8 mouse cellular contexts compared by ENCODE assay signal in the genomic region with DNA sequence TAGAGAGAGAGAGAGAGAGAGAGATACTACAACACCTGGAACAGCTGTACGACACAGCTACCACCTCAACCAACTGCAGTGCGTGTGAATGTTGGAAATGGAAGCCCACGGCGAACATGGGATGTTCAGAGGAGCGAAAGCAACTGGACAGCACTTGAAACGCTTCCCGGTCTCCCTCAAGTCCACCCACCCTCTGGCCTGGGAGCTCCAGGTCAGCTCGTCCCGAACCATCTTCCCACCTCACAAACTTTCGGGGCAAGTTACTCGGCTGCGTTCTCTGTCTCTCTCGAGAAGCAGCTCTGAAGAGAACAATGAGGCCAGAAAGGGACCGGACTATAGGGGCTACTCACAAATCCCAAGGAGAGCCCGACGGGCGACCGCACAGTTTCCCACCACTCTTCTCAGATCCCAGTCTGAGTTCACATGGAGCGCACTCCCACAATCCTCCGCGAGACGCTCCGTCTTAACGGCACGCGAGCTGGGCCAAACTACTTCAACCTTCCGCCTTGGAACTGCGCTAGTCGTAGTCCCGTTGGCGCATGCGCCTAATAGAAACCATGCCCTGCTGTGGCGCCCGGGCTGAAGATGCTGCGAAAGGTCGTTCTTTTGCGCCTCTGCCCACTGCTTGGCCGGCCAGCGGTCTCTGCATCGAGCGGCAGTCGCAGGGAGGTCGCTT. TPM values are rescaled to one million over a fixed set of nuclear protein-coding genes. Genes with fewer than 3 reads are reported as not detected.
DNase-seq lines count a peak whose midpoint lies in the region; ATAC-seq and TF ChIP-seq lines count a peak whose summit lies in the region.

A gene (minus strand): TSS at position 438 of the 676 bp plus-strand sequence.
A gene (plus strand): TSS at position 523 of the 676 bp plus-strand sequence.

- peaks cover 0 to 19% of the 10 kb centered on the region in 2 experiments; a peak in 2 of 4 replicates for H3K4me1 ChIP-seq in MEL (ENCODE audit: control insufficient read depth in 1 of 2, insufficient read depth in 2 of 2, low read length in 2 of 2)
- H3K4me1 ChIP-seq in cerebellum, adult 2 months (ENCODE audit: control insufficient read depth, insufficient read depth, low read length): peaks cover 2% of the 10 kb centered on the region; the same call in 1 of the 2 replicates
- H3K4me1 ChIP-seq in forebrain, postnatal 0 days (ENCODE audit: insufficient read depth): peaks cover 12% of the 10 kb centered on the region; the same call in 1 of the 2 replicates
- peaks cover 12% of the 10 kb centered on the region for H3K4me1 ChIP-seq in lung, embryonic 15.5 days

- peak; percentile 99 for ATAC-seq in forebrain, postnatal 0 days
- peak; percentile 99 for ATAC-seq in lung, embryonic 15.5 days (ENCODE audit: borderline replicate concordance, extremely low read depth, low FRiP score, low TSS enrichment)

- DNase-seq in MEL (ENCODE audit: low read depth, low spot score): peak; percentile 98
- peak; percentile 97 to 99 for DNase-seq in cerebellum, adult 2 months
- peak; percentile 98 for DNase-seq in forebrain, postnatal 0 days
- peak; percentile 97 for DNase-seq in heart, postnatal 4 days
- DNase-seq in layer of hippocampus, adult 8-10 months (ENCODE audit: low spot score in 2 of 2): peak; percentile 95 to 99
- peak; percentile 92 for DNase-seq in ovary, adult 18-20 months (ENCODE audit: low spot score)
- DNase-seq in thymus, postnatal 0 days (ENCODE audit: low spot score): peak; percentile 95

- under 1% methylated on average over 43 of the region's 43 CpGs for WGBS in cerebellum, adult 2 months
- WGBS in forebrain, postnatal 0 days: under 1% methylated on average over 43 of the region's 43 CpGs
- under 1% methylated on average over 43 of the region's 43 CpGs for WGBS in lung, embryonic 15.5 days

- peak within 1 kb of the TSS; percentile 99 for H3K9ac ChIP-seq in MEL (ENCODE audit: control insufficient read depth, low read depth, low read length, poor library complexity, severe bottlenecking)
- peak within 1 kb of the TSS; percentile 89 for H3K9ac ChIP-seq in forebrain, postnatal 0 days
- peak within 1 kb of the TSS; percentile 88 for H3K9ac ChIP-seq in lung, embryonic 15.5 days

- TF ChIP-seq CTCF in MEL (IDR thresholded peaks at IDR 0.05 in 2 of 3, conservative IDR thresholded peaks at IDR 0.05 in 1 of 3; ENCODE audit: control insufficient read depth in 1 of 3, insufficient read depth in 1 of 3, low read depth in 2 of 3, low read length in 3 of 3, poor library complexity in 1 of 3, severe bottlenecking in 1 of 3): no peak
- TF ChIP-seq CTCF in cerebellum, adult 2 months (IDR thresholded peaks at IDR 0.05; ENCODE audit: borderline replicate concordance, insufficient read depth, low read depth, low read length): no peak
- TF ChIP-seq CTCF in forebrain, postnatal 0 days (IDR thresholded peaks at IDR 0.05; ENCODE audit: low read depth): no peak

- H3K27ac ChIP-seq in MEL (ENCODE audit: control insufficient read depth, low read depth, low read length): peak within 1 kb of the TSS; percentile 72
- peak within 1 kb of the TSS; percentile 71 for H3K27ac ChIP-seq in cerebellum, adult 2 months (ENCODE audit: insufficient read depth, low read length)
- H3K27ac ChIP-seq in forebrain, postnatal 0 days (ENCODE audit: low read depth, low read length): peak within 1 kb of the TSS; percentile 67
- peak within 1 kb of the TSS; percentile 47 for H3K27ac ChIP-seq in lung, embryonic 15.5 days

- peaks cover 34% of the 10 kb centered on the region for H3K79me2 ChIP-seq in MEL (ENCODE audit: control insufficient read depth, insufficient read depth, low read length, poor library complexity)

- TF ChIP-seq POLR2A in MEL (IDR thresholded peaks at IDR 0.05; ENCODE audit: control insufficient read depth in 1 of 2, insufficient read depth in 1 of 2, low read depth in 1 of 2, low read length in 2 of 2, poor library complexity in 1 of 2): peak; percentile 78 to 88; a peak in 3 of 4 replicates
- peak; percentile 94 for TF ChIP-seq POLR2A in cerebellum, adult 2 months (IDR thresholded peaks at IDR 0.05; ENCODE audit: borderline replicate concordance, insufficient read depth, low read length)

- TF ChIP-seq EP300 in MEL (IDR thresholded peaks at IDR 0.05; ENCODE audit: low read depth in 1 of 2, low read length in 2 of 2): peak in 1 of 2 experiments; percentile 35; a peak in 1 of 4 replicates

- peak within 1 kb of the TSS; percentile 87 for H3K4me2 ChIP-seq in forebrain, postnatal 0 days (ENCODE audit: low read depth)
- peak within 1 kb of the TSS; percentile 76 for H3K4me2 ChIP-seq in lung, embryonic 15.5 days

- H3K4me3 ChIP-seq in MEL (ENCODE audit: control insufficient read depth in 1 of 2, insufficient read depth in 1 of 2, low read depth in 2 of 2, low read length in 2 of 2): peak within 1 kb of the TSS; percentile 89 to 98
- H3K4me3 ChIP-seq in cerebellum, adult 2 months (replicated peaks; ENCODE audit: insufficient read depth, low read depth, low read length): peak within 1 kb of the TSS; percentile 70
- H3K4me3 ChIP-seq in forebrain, postnatal 0 days (ENCODE audit: low read depth, low read length): peak within 1 kb of the TSS; percentile 94
- peak within 1 kb of the TSS; percentile 91 for H3K4me3 ChIP-seq in lung, embryonic 15.5 days

- no peak for TF ChIP-seq RAD21 in MEL (IDR thresholded peaks at IDR 0.05; ENCODE audit: low read depth, low read length)

- peaks cover 12 to 31% of the 10 kb centered on the region in 2 experiments; a peak in 3 of 4 replicates for H3K36me3 ChIP-seq in MEL (ENCODE audit: control insufficient read depth in 1 of 2, insufficient read depth in 2 of 2, low read length in 2 of 2)
- peaks cover 10% of the 10 kb centered on the region for H3K36me3 ChIP-seq in forebrain, postnatal 0 days (ENCODE audit: insufficient read depth)
- H3K36me3 ChIP-seq in lung, embryonic 15.5 days: peaks cover 15% of the 10 kb centered on the region

- H3K27me3 ChIP-seq in MEL (ENCODE audit: control insufficient read depth in 1 of 2, insufficient read depth in 2 of 2, low read length in 2 of 2): no peaks in the 10 kb centered on the region
- H3K27me3 ChIP-seq in cerebellum, adult 2 months (ENCODE audit: control insufficient read depth, insufficient read depth, low read length): no peaks in the 10 kb centered on the region
- H3K27me3 ChIP-seq in forebrain, postnatal 0 days (ENCODE audit: insufficient read depth, low read length): no peaks in the 10 kb centered on the region
- no peaks in the 10 kb centered on the region for H3K27me3 ChIP-seq in lung, embryonic 15.5 days

- H3K9me3 ChIP-seq in MEL (replicated peaks; ENCODE audit: insufficient read depth, low read length): no peaks in the 10 kb centered on the region
- H3K9me3 ChIP-seq in forebrain, postnatal 0 days (ENCODE audit: low read length): no peaks in the 10 kb centered on the region
- H3K9me3 ChIP-seq in lung, embryonic 15.5 days: no peaks in the 10 kb centered on the region

TF ChIP-seq in MEL, 35 proteins besides CTCF, POLR2A, EP300 and RAD21 (continues in another document):
- no peak; the same call in 1 of the 2 replicates for TF ChIP-seq USF1 (IDR thresholded peaks at IDR 0.05; ENCODE audit: low read depth, low read length)
- TF ChIP-seq TAL1 (IDR thresholded peaks at IDR 0.05; ENCODE audit: low read length): no peak
- peak; percentile 82 for TF ChIP-seq ZMIZ1 (IDR thresholded peaks at IDR 0.05; ENCODE audit: low read depth, low read length)
- TF ChIP-seq NELFE (IDR thresholded peaks at IDR 0.05; ENCODE audit: low read depth, low read length): peak; percentile 85
- TF ChIP-seq BHLHE40 (IDR thresholded peaks at IDR 0.05; ENCODE audit: borderline replicate concordance, low read depth, low read length): no peak
- TF ChIP-seq GATA1 (IDR thresholded peaks at IDR 0.05; ENCODE audit: low read depth, low read length): no peak
- TF ChIP-seq HCFC1 (IDR thresholded peaks at IDR 0.05; ENCODE audit: low read depth, low read length): peak; percentile 95
- TF ChIP-seq POLR2AphosphoS2 (IDR thresholded peaks at IDR 0.05; ENCODE audit: low read length): peak; percentile 78; the same call in 1 of the 2 replicates
- TF ChIP-seq MXI1 (IDR thresholded peaks at IDR 0.05; ENCODE audit: low read depth, low read length): peak; percentile 98
- peak; percentile 97 for TF ChIP-seq SIN3A (IDR thresholded peaks at IDR 0.05; ENCODE audit: low read length)
- no peak for TF ChIP-seq CHD1 (IDR thresholded peaks at IDR 0.05; ENCODE audit: low read depth, low read length)
- no peak for TF ChIP-seq UBTF (IDR thresholded peaks at IDR 0.05; ENCODE audit: borderline replicate concordance, insufficient read depth, low read depth, low read length)
- TF ChIP-seq ZC3H11A (IDR thresholded peaks at IDR 0.05; ENCODE audit: low read depth, low read length): no peak
- TF ChIP-seq TCF12 (IDR thresholded peaks at IDR 0.05; ENCODE audit: low read depth, low read length): peak; percentile 49; the same call in 1 of the 2 replicates
- no peak; the same call in 1 of the 2 replicates for TF ChIP-seq ETS1 (IDR thresholded peaks at IDR 0.05; ENCODE audit: low read depth, low read length)

RNA-seq across cellular contexts. Expression of the first gene that starts in this region (rescaled TPM):
- 25.8 and 27.7 TPM in 2 replicates for total RNA-seq in MEL (2012; rRNA removed)
- 10 to 100 TPM in 1 of 2 experiments, not detected in 1; 31.0 TPM for polyA plus RNA-seq in MEL (2012; ENCODE audit: insufficient read depth in 1 of 2, insufficient read length in 2 of 2, low read depth in 1 of 2, low replicate concordance in 2 of 2, missing spikeins in 1 of 2)
- polyA plus RNA-seq in cerebellum, adult 2 months (2012; rRNA removed): 15.1 and 15.4 TPM in 2 replicates
- 12.6 and 20.0 TPM in 2 replicates for total RNA-seq in forebrain, postnatal 0 days (2014; rRNA removed)
- polyA plus RNA-seq in forebrain, postnatal 0 days (2015; fragmentation: Nextera tagmentation; extraction: Ambion mirVana): 8.8 and 14.9 TPM in 2 replicates
- total RNA-seq in heart, postnatal 4 days (2021): 10 to 100 TPM; 16.0 to 17.7 TPM
- 10 to 100 TPM; 19.1 to 21.6 (median 20.7) TPM for total RNA-seq in layer of hippocampus, adult 8-10 months (2022)
- 22.0 and 23.4 TPM in 2 replicates for polyA plus RNA-seq in lung, embryonic 15.5 days (2015; fragmentation: Nextera tagmentation; extraction: Ambion mirVana)
- 17.6 and 24.6 TPM in 2 replicates for polyA plus RNA-seq in thymus, postnatal 0 days (2015; fragmentation: Nextera tagmentation; extraction: Ambion mirVana)

RNA-seq across cellular contexts. Expression of the second gene that starts in this region (rescaled TPM):
- 17.1 and 19.6 TPM in 2 replicates for total RNA-seq in MEL (2012; rRNA removed)
- 10 to 100 TPM in 1 of 2 experiments, not detected in 1; 21.1 TPM for polyA plus RNA-seq in MEL (2012; ENCODE audit: insufficient read depth in 1 of 2, insufficient read length in 2 of 2, low read depth in 1 of 2, low replicate concordance in 2 of 2, missing spikeins in 1 of 2)
- 52.8 and 58.2 TPM in 2 replicates for polyA plus RNA-seq in cerebellum, adult 2 months (2012; rRNA removed)
- total RNA-seq in forebrain, postnatal 0 days (2014; rRNA removed): 53.6 and 63.1 TPM in 2 replicates
- 54.6 and 65.3 TPM in 2 replicates for polyA plus RNA-seq in forebrain, postnatal 0 days (2015; fragmentation: Nextera tagmentation; extraction: Ambion mirVana)
- 10 to 100 TPM; 32.7 to 37.4 TPM for total RNA-seq in heart, postnatal 4 days (2021)
- 10 to 100 TPM; 45.6 to 50.8 (median 49.4) TPM for total RNA-seq in layer of hippocampus, adult 8-10 months (2022)
- polyA plus RNA-seq in lung, embryonic 15.5 days (2015; fragmentation: Nextera tagmentation; extraction: Ambion mirVana): 21.4 and 22.9 TPM in 2 replicates
- 20.5 and 21.5 TPM in 2 replicates for polyA plus RNA-seq in thymus, postnatal 0 days (2015; fragmentation: Nextera tagmentation; extraction: Ambion mirVana)

Comparison
In these comparisons a context has a peak if more than half of its experiments do, and no peak if none do; other contexts are left out.
1. Peak in every context shown above with its lines: DNase-seq, ATAC-seq, H3K4me3 ChIP-seq and H3K27ac ChIP-seq.